Mouse (Mus musculus): Measurements from ENCODE around the gene Gpr162. TPM values are rescaled to one million over a fixed set of nuclear protein-coding genes. Genes with fewer than 3 reads are reported as not detected.
"Not testable (repeated sequence)": the region's sequence is repeated elsewhere in the genome, so short reads cannot be mapped to it uniquely, and the experiment has no call there.

Gpr162 gene
- polyA plus RNA-seq, 1 experiment from 2014 or later = 40.0 TPM

DNA sequence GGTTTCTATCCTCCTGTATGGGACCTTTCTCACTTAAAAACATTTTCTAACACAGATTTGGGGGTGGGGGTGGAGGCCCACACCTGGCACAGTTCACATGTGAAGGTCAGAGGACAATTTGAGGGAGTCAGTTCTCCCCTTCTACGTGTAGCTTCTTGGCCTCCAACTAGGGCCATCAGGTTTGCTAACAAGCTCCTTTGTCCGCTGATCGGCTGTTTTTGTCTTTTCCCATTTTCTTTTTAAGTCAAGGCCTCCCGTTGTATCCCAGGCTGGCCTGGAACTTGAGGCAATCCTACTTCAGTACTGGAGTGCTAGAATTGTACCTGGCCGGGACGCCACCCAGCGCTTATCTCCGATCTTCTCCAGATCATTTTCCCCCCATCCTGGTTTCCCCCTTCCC is 32.1 kb downstream of the Gpr162 start:
- peaks cover 16% of the 10 kb centered on the region for H3K4me1 ChIP-seq (ENCODE audit: control insufficient read depth, insufficient read depth, low read length)
- no peaks in the 10 kb centered on the region for H3K9me3 ChIP-seq (replicated peaks; ENCODE audit: control insufficient read depth, low read length, poor library complexity, severe bottlenecking)
- H3K4me2 ChIP-seq (ENCODE audit: low read length) = no peak overlapping the region
- H3K36me3 ChIP-seq (ENCODE audit: control insufficient read depth, insufficient read depth, low read length) = no peaks in the 10 kb centered on the region; the same call in 1 of the 2 replicates
- WGBS = 92% methylated on average over 8 of the region's 8 CpGs
- H3K27ac ChIP-seq (ENCODE audit: low read length) = no peak overlapping the region
- H3K9ac ChIP-seq (ENCODE audit: low read depth, low read length) = no peak overlapping the region
- H3K4me3 ChIP-seq (ENCODE audit: low read depth, low read length) = no peak overlapping the region
- no peaks in the 10 kb centered on the region for H3K27me3 ChIP-seq (ENCODE audit: control insufficient read depth, insufficient read depth, low read depth, low read length)
- no peak for ATAC-seq

DNA sequence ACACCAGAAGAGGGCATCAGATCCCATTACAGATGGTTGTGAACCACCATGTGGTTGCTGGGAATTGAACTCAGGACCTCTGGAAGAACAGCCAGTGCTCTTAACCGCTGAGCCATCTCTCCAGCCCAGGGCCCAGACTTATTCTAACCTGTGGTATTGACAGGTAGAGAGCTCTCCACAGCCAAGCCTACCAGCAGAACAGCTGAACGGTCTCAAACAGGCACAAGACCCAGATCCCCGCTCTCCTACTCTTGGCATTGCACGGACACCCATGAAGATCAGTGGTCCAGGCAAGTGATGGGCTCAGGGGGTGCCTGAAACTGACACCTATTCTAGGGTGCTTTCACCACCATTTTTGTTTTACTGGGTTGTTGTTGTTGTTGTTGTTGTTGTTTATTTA is 32.6 kb downstream of the Gpr162 start:
- not testable (repeated sequence) for ATAC-seq; H3K27me3 ChIP-seq (ENCODE audit: control insufficient read depth, insufficient read depth, low read depth, low read length); H3K4me3 ChIP-seq (ENCODE audit: low read depth, low read length); H3K9ac ChIP-seq (ENCODE audit: low read depth, low read length); H3K4me2 ChIP-seq (ENCODE audit: low read length); H3K27ac ChIP-seq (ENCODE audit: low read length); H3K9me3 ChIP-seq (replicated peaks; ENCODE audit: control insufficient read depth, low read length, poor library complexity, severe bottlenecking); H3K36me3 ChIP-seq (ENCODE audit: control insufficient read depth, insufficient read depth, low read length)
- 96% methylated on average over 4 of the region's 4 CpGs for WGBS
- H3K4me1 ChIP-seq (ENCODE audit: control insufficient read depth, insufficient read depth, low read length) = peaks cover 16% of the 10 kb centered on the region

DNA sequence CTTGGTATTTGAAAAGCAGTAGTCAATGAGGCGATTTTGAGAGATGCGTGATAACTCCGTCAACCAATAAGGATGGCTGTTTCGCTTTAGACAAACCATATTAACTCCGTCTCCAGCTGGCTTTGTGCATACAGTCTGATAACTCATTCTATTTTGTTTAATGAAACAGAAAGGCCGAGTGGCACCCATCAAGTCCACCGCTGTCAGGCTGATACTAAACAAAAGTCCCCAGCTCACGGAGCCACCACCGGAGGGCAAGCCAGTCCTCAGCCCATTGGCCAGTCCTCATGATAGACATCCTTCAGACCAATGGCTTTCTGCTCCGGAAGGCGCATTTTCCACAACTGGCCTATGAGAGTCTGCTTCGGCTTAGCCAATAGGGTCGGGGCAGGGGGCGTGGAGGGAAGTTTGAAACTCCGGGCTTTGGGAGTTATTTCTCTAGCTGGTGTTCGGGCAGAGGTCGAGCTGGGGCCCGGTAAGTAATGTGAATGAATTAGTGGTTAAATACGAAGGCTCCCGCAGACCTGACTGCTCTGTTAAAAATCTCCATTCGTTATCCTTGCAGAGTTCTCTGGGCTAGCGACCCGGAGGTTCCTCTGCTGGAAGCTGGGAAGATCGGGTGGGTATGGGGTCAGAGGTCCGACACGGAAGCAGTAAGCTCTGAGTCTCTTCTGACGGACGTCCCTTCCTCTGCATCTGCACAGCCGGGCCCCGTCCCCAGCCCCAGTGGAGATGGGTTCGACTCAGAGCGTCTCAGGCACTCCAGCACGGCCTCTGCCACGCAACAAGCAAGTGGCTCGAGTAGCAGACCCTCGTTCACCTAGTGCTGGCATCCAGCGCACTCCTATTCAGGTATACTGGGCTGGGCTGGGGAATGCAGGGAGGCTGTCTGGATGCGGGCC is 33.7 kb downstream of the Gpr162 start:
- Histone ChIP-seq H3K36me3 (ENCODE audit: control insufficient read depth, insufficient read depth, low read length) (peaks cover 12% of the 10 kb centered on the region), H3K9me3 (replicated peaks; ENCODE audit: control insufficient read depth, low read length, poor library complexity, severe bottlenecking) (no peaks in the 10 kb centered on the region), H3K4me3 (ENCODE audit: low read depth, low read length) (peak overlapping the region; percentile 48), H3K4me1 (ENCODE audit: control insufficient read depth, insufficient read depth, low read length) (peaks cover 16% of the 10 kb centered on the region), H3K27me3 (ENCODE audit: control insufficient read depth, insufficient read depth, low read depth, low read length) (no peaks in the 10 kb centered on the region), H3K9ac (ENCODE audit: low read depth, low read length) (peak overlapping the region; percentile 59), H3K27ac (ENCODE audit: low read length) (peak overlapping the region; percentile 81), H3K4me2 (ENCODE audit: low read length) (peak overlapping the region; percentile 65)
- ATAC-seq = peak; percentile 91
- under 1% methylated on average over 38 of the region's 38 CpGs for WGBS

DNA sequence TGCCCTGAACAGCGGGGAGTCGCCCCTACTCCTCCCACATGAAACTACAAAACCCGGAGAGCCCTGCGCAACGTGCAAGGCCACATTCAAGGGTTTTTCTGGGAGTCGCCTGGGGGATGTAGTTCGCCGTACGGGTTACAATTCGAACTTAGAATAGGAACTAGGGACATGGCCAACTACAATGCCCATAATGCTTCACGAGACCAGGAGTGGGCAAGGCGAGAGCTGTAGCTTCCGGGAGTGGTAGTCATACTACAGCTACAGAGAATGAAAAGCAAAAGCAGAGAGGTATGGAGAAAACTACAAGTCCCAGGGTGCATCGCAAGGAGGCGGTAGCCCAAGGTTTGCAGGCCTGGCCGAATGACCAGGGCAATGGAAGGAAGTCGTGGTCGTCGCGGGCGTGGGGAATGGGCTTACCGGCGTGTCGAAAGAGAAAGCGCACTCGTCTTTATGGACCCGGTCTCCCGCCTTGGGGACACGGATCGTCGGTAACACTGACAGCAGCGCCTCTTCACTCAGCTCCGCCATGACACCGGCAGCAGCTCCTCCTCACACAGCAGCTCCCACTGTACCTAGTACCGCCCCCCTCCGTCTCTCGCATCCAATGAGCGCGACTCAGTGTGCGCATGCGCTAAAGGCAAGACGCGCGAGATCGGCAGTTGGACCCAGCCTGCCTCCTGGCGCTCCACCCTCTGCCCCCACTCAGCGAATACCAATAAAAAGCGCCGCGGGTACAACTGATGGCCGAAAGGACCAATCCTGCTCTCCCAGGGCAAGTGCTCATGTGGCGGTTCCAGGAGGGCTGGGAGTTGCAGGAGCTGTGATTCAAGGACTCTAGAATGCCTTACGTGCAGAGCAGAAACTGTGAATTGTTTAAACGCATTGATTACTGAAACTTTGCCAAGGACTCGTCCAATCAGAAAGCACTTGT is 34.6 kb downstream of the Gpr162 start, which contains the start of the genes Usp5 and Cdca3:
Gene Usp5, minus strand, starts transcription at position 617 of the 931 bp plus-strand sequence.
Gene Cdca3, plus strand, starts transcription at position 680 of the 931 bp plus-strand sequence.
- peaks cover 16% of the 10 kb centered on the region for H3K4me1 ChIP-seq (ENCODE audit: control insufficient read depth, insufficient read depth, low read length)
- no peaks in the 10 kb centered on the region for H3K27me3 ChIP-seq (ENCODE audit: control insufficient read depth, insufficient read depth, low read depth, low read length)
- no peaks in the 10 kb centered on the region for H3K9me3 ChIP-seq (replicated peaks; ENCODE audit: control insufficient read depth, low read length, poor library complexity, severe bottlenecking)
- peak within 1 kb of the TSS; percentile 71 for H3K9ac ChIP-seq (ENCODE audit: low read depth, low read length)
- ATAC-seq = peak; percentile 96
- peak within 1 kb of the TSS; percentile 87 for H3K4me2 ChIP-seq (ENCODE audit: low read length)
- peak within 1 kb of the TSS; percentile 48 for H3K4me3 ChIP-seq (ENCODE audit: low read depth, low read length)
- WGBS = under 1% methylated on average over 55 of the region's 55 CpGs
- H3K36me3 ChIP-seq (ENCODE audit: control insufficient read depth, insufficient read depth, low read length) = peaks cover 20% of the 10 kb centered on the region
- H3K27ac ChIP-seq (ENCODE audit: low read length) = peak within 1 kb of the TSS; percentile 83

DNA sequence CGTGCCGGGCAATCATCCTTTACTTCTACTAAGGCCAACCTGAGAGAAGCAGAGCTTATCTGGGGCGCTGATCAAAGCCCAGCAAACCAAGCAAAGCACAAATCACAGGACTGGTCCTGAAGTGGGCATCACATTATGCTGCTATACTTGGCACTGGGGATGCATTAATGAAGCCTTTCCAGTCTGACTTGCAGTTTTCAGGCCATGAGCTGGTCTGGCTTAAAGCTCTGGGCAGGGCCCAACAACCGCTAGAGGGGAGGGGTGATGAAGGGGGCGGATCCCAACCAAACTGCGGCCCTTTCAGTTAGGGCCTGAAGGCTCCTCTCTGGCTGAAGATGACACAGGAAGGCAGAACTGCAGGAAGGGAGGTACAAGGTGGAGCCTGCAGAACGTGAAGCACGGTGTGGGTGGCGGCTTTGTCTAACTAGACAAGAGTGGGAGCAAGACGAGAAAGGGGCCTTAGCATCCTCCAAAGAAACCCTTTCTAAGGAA is 35.6 kb downstream of the Gpr162 start:
- Histone ChIP-seq H3K4me2 (ENCODE audit: low read length) (peak overlapping the region; percentile 87), H3K36me3 (ENCODE audit: control insufficient read depth, insufficient read depth, low read length) (peaks cover 28% of the 10 kb centered on the region), H3K9me3 (replicated peaks; ENCODE audit: control insufficient read depth, low read length, poor library complexity, severe bottlenecking) (no peaks in the 10 kb centered on the region), H3K4me3 (ENCODE audit: low read depth, low read length) (peak overlapping the region; percentile 48), H3K27ac (ENCODE audit: low read length) (peak overlapping the region; percentile 83), H3K4me1 (ENCODE audit: control insufficient read depth, insufficient read depth, low read length) (peaks cover 16% of the 10 kb centered on the region), H3K9ac (ENCODE audit: low read depth, low read length) (peak overlapping the region; percentile 71), H3K27me3 (ENCODE audit: control insufficient read depth, insufficient read depth, low read depth, low read length) (no peaks in the 10 kb centered on the region)
- ATAC-seq = no peak
- 20% methylated on average over 10 of the region's 10 CpGs for WGBS

DNA sequence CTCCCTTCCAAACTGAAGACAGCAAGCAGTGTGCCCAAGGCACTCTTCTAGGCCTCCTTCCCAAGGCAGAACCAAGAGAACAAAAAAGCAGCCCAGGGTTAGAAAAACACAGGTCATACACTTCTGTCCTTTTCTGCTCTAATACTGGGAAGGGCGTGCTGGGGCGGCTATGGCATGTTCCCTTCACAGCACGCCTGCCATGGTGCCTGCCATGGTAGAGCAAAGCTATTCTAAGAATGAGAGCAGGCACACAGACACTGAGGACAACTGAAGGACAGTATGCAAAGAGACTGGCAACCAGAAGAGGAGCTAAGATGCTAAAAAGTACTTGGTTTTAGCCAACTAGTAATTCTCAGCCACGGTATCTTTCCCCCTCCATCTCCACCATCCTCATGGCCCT is 41.7 kb downstream of the Gpr162 start:
- no peaks in the 10 kb centered on the region for H3K27me3 ChIP-seq (ENCODE audit: control insufficient read depth, insufficient read depth, low read depth, low read length)
- H3K9ac ChIP-seq (ENCODE audit: low read depth, low read length) = no peak overlapping the region
- peaks cover 79% of the 10 kb centered on the region for H3K36me3 ChIP-seq (ENCODE audit: control insufficient read depth, insufficient read depth, low read length)
- H3K4me2 ChIP-seq (ENCODE audit: low read length) = no peak overlapping the region
- ATAC-seq = no peak
- H3K4me3 ChIP-seq (ENCODE audit: low read depth, low read length) = no peak overlapping the region
- H3K9me3 ChIP-seq (replicated peaks; ENCODE audit: control insufficient read depth, low read length, poor library complexity, severe bottlenecking) = no peaks in the 10 kb centered on the region
- 91% methylated on average over 4 of the region's 4 CpGs for WGBS
- H3K4me1 ChIP-seq (ENCODE audit: control insufficient read depth, insufficient read depth, low read length) = no peaks in the 10 kb centered on the region; the same call in 1 of the 2 replicates
- no peak overlapping the region for H3K27ac ChIP-seq (ENCODE audit: low read length)

DNA sequence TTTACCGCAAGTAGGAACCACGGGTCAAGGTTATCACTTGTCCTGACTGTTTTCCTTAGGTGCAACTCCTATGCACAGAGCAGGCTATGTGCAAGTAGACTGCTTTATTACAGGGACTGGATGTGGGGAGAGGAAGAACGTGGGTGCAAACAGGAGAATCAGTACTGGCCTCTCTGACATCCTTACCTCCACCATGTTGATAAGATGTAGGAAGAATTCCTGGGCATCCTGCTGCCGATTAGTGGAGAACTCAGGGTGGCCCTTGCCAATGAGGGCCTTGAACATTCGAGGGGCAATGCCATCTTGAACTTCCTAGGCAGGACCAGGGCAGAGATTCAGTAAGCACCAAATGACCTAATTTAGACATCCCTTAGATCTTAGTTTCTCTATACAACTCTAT is 42.9 kb downstream of the Gpr162 start:
- H3K27ac ChIP-seq (ENCODE audit: low read length) = no peak overlapping the region
- H3K4me1 ChIP-seq (ENCODE audit: control insufficient read depth, insufficient read depth, low read length) = no peaks in the 10 kb centered on the region
- ATAC-seq = no peak
- H3K4me2 ChIP-seq (ENCODE audit: low read length) = no peak overlapping the region
- peaks cover 79% of the 10 kb centered on the region for H3K36me3 ChIP-seq (ENCODE audit: control insufficient read depth, insufficient read depth, low read length)
- no peak overlapping the region for H3K4me3 ChIP-seq (ENCODE audit: low read depth, low read length)
- no peaks in the 10 kb centered on the region for H3K9me3 ChIP-seq (replicated peaks; ENCODE audit: control insufficient read depth, low read length, poor library complexity, severe bottlenecking)
- WGBS = 92% methylated on average over 5 of the region's 5 CpGs
- H3K27me3 ChIP-seq (ENCODE audit: control insufficient read depth, insufficient read depth, low read depth, low read length) = no peaks in the 10 kb centered on the region
- H3K9ac ChIP-seq (ENCODE audit: low read depth, low read length) = no peak overlapping the region

DNA sequence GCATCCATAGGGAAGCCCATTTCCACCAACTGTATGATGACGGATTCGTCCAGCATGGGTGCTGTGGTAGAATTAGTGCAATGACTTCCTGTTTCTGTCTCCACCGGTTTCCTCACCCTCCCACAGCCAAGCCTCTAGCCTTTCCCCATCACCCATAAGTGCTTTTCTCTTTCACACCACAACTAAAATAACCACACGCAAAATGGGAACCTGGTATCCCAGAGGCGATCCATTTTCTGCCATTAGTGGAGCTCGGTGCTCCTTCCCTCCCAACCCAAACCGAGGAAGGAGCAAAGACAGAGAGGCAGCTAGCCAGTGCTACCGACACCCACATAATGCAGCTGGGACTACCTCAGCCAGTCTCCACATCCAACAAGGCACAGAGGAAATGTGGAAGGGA is 45.8 kb downstream of the Gpr162 start:
- Histone ChIP-seq H3K4me3 (ENCODE audit: low read depth, low read length) (no peak overlapping the region), H3K9ac (ENCODE audit: low read depth, low read length) (no peak overlapping the region), H3K36me3 (ENCODE audit: control insufficient read depth, insufficient read depth, low read length) (peaks cover 53% of the 10 kb centered on the region), H3K4me2 (ENCODE audit: low read length) (no peak overlapping the region), H3K27ac (ENCODE audit: low read length) (no peak overlapping the region), H3K9me3 (replicated peaks; ENCODE audit: control insufficient read depth, low read length, poor library complexity, severe bottlenecking) (no peaks in the 10 kb centered on the region), H3K27me3 (ENCODE audit: control insufficient read depth, insufficient read depth, low read depth, low read length) (no peaks in the 10 kb centered on the region), H3K4me1 (ENCODE audit: control insufficient read depth, insufficient read depth, low read length) (peaks cover 8% of the 10 kb centered on the region; the same call in 1 of the 2 replicates)
- ATAC-seq = no peak
- WGBS = 97% methylated on average over 8 of the region's 8 CpGs
